8 mouse cellular contexts compared by ENCODE assay signal in genomic region chr6:71012436-71012822, GRCm38 (mm10). TPM values are rescaled to one million over a fixed set of nuclear protein-coding genes. Genes with fewer than 3 reads are reported as not detected.
DNase-seq lines count a peak whose midpoint lies in the region; ATAC-seq and TF ChIP-seq lines count a peak whose summit lies in the region.
"Had no signal": no experiment of that assay in that cellular context is flagged by ENCODE, and none has a peak within 500 bp of the region (broad histone marks: within the 10 kb centered on the region; RNA-seq: fewer than 3 reads in every experiment).

No protein-coding gene starts in this region.

- 10% methylated on average over 9 of the region's 9 CpGs for WGBS in hindbrain, embryonic 11.5 days
- 14% methylated on average over 9 of the region's 9 CpGs for WGBS in macrophage (ENCODE audit: missing documents)

- in situ Hi-C loops in CH12.LX (cut with MboI; ENCODE audit: low pct_ligation_motif_present, low pct_unique_long_range_greater_than_20kb, low sequenced_read_pairs), result no loop called here

- no peak for TF ChIP-seq POLR2A in CH12.LX (IDR thresholded peaks at IDR 0.05; ENCODE audit: low read depth, low read length)

- TF ChIP-seq CTCF in CH12.LX (conservative IDR thresholded peaks at IDR 0.05 in 1 of 2, IDR thresholded peaks at IDR 0.05 in 1 of 2; ENCODE audit: low read depth in 2 of 2, low read length in 2 of 2), result no peak
- no peak for TF ChIP-seq CTCF in E14TG2a.4 (conservative IDR thresholded peaks at IDR 0.05; ENCODE audit: low read length)

- H3K79me2 ChIP-seq in CH12.LX (replicated peaks; ENCODE audit: control insufficient read depth, extremely low read depth, insufficient read depth, poor library complexity, severe bottlenecking), result no peaks in the 10 kb centered on the region
- no peaks in the 10 kb centered on the region for H3K79me2 ChIP-seq in macrophage (ENCODE audit: inconsistent target)

- no peak for DNase-seq in CH12.LX (ENCODE audit: extremely low read depth)
- no peak for DNase-seq in hindbrain, embryonic 11.5 days (ENCODE audit: low spot score)
- no peak for DNase-seq in urinary bladder, postnatal 14 days (ENCODE audit: low spot score)
- no peak for DNase-seq in yolk sac, embryonic 10.5 days (ENCODE audit: low spot score)
- no peak for DNase-seq in lung, postnatal 10 days

- peak overlapping the region; percentile 91 for H3K4me2 ChIP-seq in CH12.LX (ENCODE audit: insufficient read depth, low read depth, poor library complexity, severe bottlenecking)
- peak overlapping the region; percentile 93 for H3K4me2 ChIP-seq in hindbrain, embryonic 11.5 days (replicated peaks; ENCODE audit: low read depth, low read length)

- H3K9ac ChIP-seq in CH12.LX (ENCODE audit: insufficient read depth, low read depth), result no peak overlapping the region
- no peak overlapping the region for H3K9ac ChIP-seq in hindbrain, embryonic 11.5 days (ENCODE audit: low read depth, low read length)

- H3K4me1 ChIP-seq in CH12.LX (ENCODE audit: control insufficient read depth in 1 of 2, insufficient read depth in 2 of 2) (peaks cover 0 to 10% of the 10 kb centered on the region in 2 experiments; a peak in 2 of 4 replicates), E14TG2a.4 (replicated peaks; ENCODE audit: low read depth, low read length) (peaks cover 14% of the 10 kb centered on the region)
- H3K4me1 ChIP-seq in hindbrain, embryonic 11.5 days (replicated peaks; ENCODE audit: control insufficient read depth, insufficient read depth, low read length), result no peaks in the 10 kb centered on the region

- H3K4me3 ChIP-seq in CH12.LX (replicated peaks in 1 of 3; ENCODE audit: low read depth in 2 of 3, low read length in 2 of 3, poor library complexity in 1 of 3), result peak overlapping the region in 2 of 3 experiments; percentile 42 to 46
- peak overlapping the region; percentile 84 for H3K4me3 ChIP-seq in E14TG2a.4 (replicated peaks; ENCODE audit: low read length)
- H3K4me3 ChIP-seq in hindbrain, embryonic 11.5 days (ENCODE audit: low read depth, low read length), result peak overlapping the region; percentile 40
- H3K4me3 ChIP-seq in macrophage (ENCODE audit: inconsistent target), result peak overlapping the region; percentile 7; the same call in 1 of the 2 replicates

- H3K36me3 ChIP-seq in CH12.LX (replicated peaks in 1 of 2; ENCODE audit: control insufficient read depth in 1 of 2, insufficient read depth in 1 of 2, low read length in 1 of 2), result no peaks in the 10 kb centered on the region
- H3K36me3 ChIP-seq in E14TG2a.4 (ENCODE audit: insufficient read depth, low read length), result no peaks in the 10 kb centered on the region
- no peaks in the 10 kb centered on the region for H3K36me3 ChIP-seq in hindbrain, embryonic 11.5 days (ENCODE audit: control insufficient read depth, insufficient read depth, low read length)
- no peaks in the 10 kb centered on the region for H3K36me3 ChIP-seq in macrophage (ENCODE audit: inconsistent target)

- TF ChIP-seq RAD21 in CH12.LX (IDR thresholded peaks at IDR 0.05; ENCODE audit: low read depth, low read length), result no peak

- H3K27ac ChIP-seq in CH12.LX (ENCODE audit: insufficient read depth, low read depth) (no peak overlapping the region), macrophage (no peak overlapping the region)
- no peak overlapping the region for H3K27ac ChIP-seq in hindbrain, embryonic 11.5 days (ENCODE audit: low read depth, low read length)

- no peak for TF ChIP-seq EP300 in CH12.LX (IDR thresholded peaks at IDR 0.05; ENCODE audit: low read length)

- peaks cover 8% of the 10 kb centered on the region for H3K9me3 ChIP-seq in CH12.LX (replicated peaks; ENCODE audit: low read length)
- H3K9me3 ChIP-seq in E14TG2a.4 (ENCODE audit: low read length), result peaks cover 5% of the 10 kb centered on the region
- no peaks in the 10 kb centered on the region for H3K9me3 ChIP-seq in hindbrain, embryonic 11.5 days (ENCODE audit: control insufficient read depth, low read length)

- dilution Hi-C loops in CH12.LX (cut with MboI; ENCODE audit: extremely low pct_ligation_motif_present, extremely low pct_unique_long_range_greater_than_20kb, low sequenced_read_pairs), result no loop called here

- H3K27me3 ChIP-seq in CH12.LX (replicated peaks) (peaks cover 9% of the 10 kb centered on the region), E14TG2a.4 (ENCODE audit: insufficient read depth, low read length) (peaks cover 61% of the 10 kb centered on the region)
- peaks cover 2% of the 10 kb centered on the region; the same call in 1 of the 2 replicates for H3K27me3 ChIP-seq in hindbrain, embryonic 11.5 days (ENCODE audit: control insufficient read depth, insufficient read depth, low read length)

- ATAC-seq in hindbrain, embryonic 11.5 days (ENCODE audit: low FRiP score), result peak; percentile 53; the same call in 1 of the 2 replicates

TF ChIP-seq in CH12.LX, 34 proteins besides CTCF, POLR2A, EP300 and RAD21:
- no peak for TF ChIP-seq TCF12 (IDR thresholded peaks at IDR 0.05; ENCODE audit: low read depth, low read length)
- TF ChIP-seq MAX (IDR thresholded peaks at IDR 0.05; ENCODE audit: low read length), result peak; percentile 66
- TF ChIP-seq ETS1 (conservative IDR thresholded peaks at IDR 0.05; ENCODE audit: low read depth, low read length), result no peak

RNA-seq across cellular contexts. Expression of gene Foxi3, which starts 56.1 kb away (rescaled TPM):
- total RNA-seq in CH12.LX (2012; rRNA removed) (not detected in 2 replicates), CH12.LX (2014; rRNA removed) (not detected in 2 replicates)
- polyA plus RNA-seq in CH12.LX (2012; ENCODE audit: insufficient read length, low read depth) (not detected in 2 replicates), macrophage (2018) (not detected in 3 replicates)
- polyA plus RNA-seq in hindbrain, embryonic 11.5 days (2014; fragmentation: Nextera tagmentation; extraction: Ambion mirVana), result not detected in 2 replicates
- total RNA-seq in macrophage (2018; cell fraction: chromatin; rRNA removed), result not detected
- total RNA-seq in macrophage (2018; cell fraction: cytosol; rRNA removed), result not detected
- not detected for total RNA-seq in macrophage (2018; cell fraction: nucleus; rRNA removed)
- total RNA-seq: megakaryocyte-erythroid progenitor cell, adult 5-6 weeks had no signal

Comparison
In these comparisons a context has a peak if more than half of its experiments do, and no peak if none do; other contexts are left out.
1. H3K4me3 ChIP-seq: peak in every context shown above with its lines; median percentile 84 in E14TG2a.4; 44 in CH12.LX; 40 in hindbrain, embryonic 11.5 days; 7 in macrophage.